Mouse (Mus musculus): ENCODE measurements around the gene Rnf151. TPM values are rescaled to one million over a fixed set of nuclear protein-coding genes. Genes with fewer than 3 reads are reported as not detected.

The Rnf151 gene
- polyA plus RNA-seq, 1 experiment from 2014 or later: not detected

GRCm38 (mm10) chr17:24737135-24737810, 19.4 kb upstream of the Rnf151 start:
- Histone ChIP-seq H3K36me3 (ENCODE audit: control insufficient read depth, insufficient read depth, low read length) (peaks cover 23% of the 10 kb centered on the region), H3K27me3 (ENCODE audit: control insufficient read depth, insufficient read depth, low read length) (no peaks in the 10 kb centered on the region), H3K27ac (replicated peaks in 1 of 2; ENCODE audit: control insufficient read depth in 1 of 2, insufficient read depth in 1 of 2, low read depth in 2 of 2, low read length in 2 of 2) (no peak overlapping the region), H3K9me3 (ENCODE audit: control insufficient read depth, low read length) (no peaks in the 10 kb centered on the region), H3K4me3 (ENCODE audit: control insufficient read depth in 1 of 2, insufficient read depth in 1 of 2, low read depth in 1 of 2, low read length in 2 of 2) (peak overlapping the region; percentile 70 to 94), H3K4me1 (ENCODE audit: control insufficient read depth in 2 of 2, insufficient read depth in 2 of 2, low read length in 2 of 2) (peaks cover 9 to 18% of the 10 kb centered on the region in 2 experiments), H3K4me2 (ENCODE audit: low read length) (peak overlapping the region; percentile 93), H3K9ac (ENCODE audit: low read length) (peak overlapping the region; percentile 84)
- WGBS: 29% methylated on average over 8 of the region's 8 CpGs
- ATAC-seq (ENCODE audit: insufficient number of reproducible peaks, insufficient read depth, low FRiP score, low read depth): no peak

DNA sequence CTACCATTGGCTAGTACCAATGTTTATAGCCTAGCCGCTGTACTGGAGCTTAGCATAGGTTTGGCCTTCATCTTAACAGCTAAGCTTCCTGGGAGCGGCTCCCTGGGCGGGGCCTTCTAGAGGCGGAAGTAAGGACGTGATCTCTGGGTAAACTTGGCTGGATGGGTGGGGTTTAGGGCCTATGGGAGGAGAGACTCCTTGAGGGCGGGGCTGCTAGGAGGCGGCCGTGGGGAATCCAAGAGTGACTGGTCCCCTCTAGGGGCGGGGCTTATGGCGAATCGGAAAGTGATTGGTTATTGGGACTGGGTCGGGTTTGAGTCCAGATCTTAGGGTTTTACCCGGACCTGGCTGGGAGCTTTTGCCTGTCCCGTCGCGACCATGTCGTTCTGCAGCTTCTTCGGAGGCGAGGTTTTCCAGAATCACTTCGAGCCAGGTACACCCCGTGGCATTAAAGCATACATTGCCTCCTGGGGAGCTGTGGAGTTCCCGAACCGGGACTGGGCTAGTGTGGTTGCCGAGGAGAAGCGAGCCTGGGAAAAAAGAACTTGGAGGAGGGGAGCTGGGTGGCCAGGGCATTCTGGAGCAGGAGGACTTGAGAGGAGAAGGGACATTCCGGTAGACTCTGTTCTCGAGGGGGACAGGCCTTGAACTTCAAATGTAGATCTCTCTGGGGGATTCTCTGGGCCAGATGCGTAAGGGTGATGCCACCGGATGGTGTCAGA, 18.6 kb upstream of the Rnf151 start, which contains the start of gene Msrb1:
Gene Msrb1, plus strand, starts transcription at position 313 of the 722 bp plus-strand sequence.
- H3K9me3 ChIP-seq (ENCODE audit: control insufficient read depth, low read length): no peaks in the 10 kb centered on the region
- H3K4me3 ChIP-seq (ENCODE audit: control insufficient read depth in 1 of 2, insufficient read depth in 1 of 2, low read depth in 1 of 2, low read length in 2 of 2): peak within 1 kb of the TSS; percentile 70 to 94
- H3K27ac ChIP-seq (replicated peaks in 1 of 2; ENCODE audit: control insufficient read depth in 1 of 2, insufficient read depth in 1 of 2, low read depth in 2 of 2, low read length in 2 of 2): peak within 1 kb of the TSS; percentile 54 to 75
- under 1% methylated on average over 29 of the region's 29 CpGs for WGBS
- peak; percentile 95 for ATAC-seq (ENCODE audit: insufficient number of reproducible peaks, insufficient read depth, low FRiP score, low read depth)
- peak within 1 kb of the TSS; percentile 93 for H3K4me2 ChIP-seq (ENCODE audit: low read length)
- H3K27me3 ChIP-seq (ENCODE audit: control insufficient read depth, insufficient read depth, low read length): no peaks in the 10 kb centered on the region
- peaks cover 15% of the 10 kb centered on the region for H3K36me3 ChIP-seq (ENCODE audit: control insufficient read depth, insufficient read depth, low read length)
- H3K4me1 ChIP-seq (ENCODE audit: control insufficient read depth in 2 of 2, insufficient read depth in 2 of 2, low read length in 2 of 2): peaks cover 13 to 25% of the 10 kb centered on the region in 2 experiments
- H3K9ac ChIP-seq (ENCODE audit: low read length): peak within 1 kb of the TSS; percentile 84

- Histone ChIP-seq H3K4me3 (ENCODE audit: control insufficient read depth in 1 of 2, insufficient read depth in 1 of 2, low read depth in 1 of 2, low read length in 2 of 2) (no peak overlapping the region), H3K27me3 (ENCODE audit: control insufficient read depth, insufficient read depth, low read length) (no peaks in the 10 kb centered on the region), H3K36me3 (ENCODE audit: control insufficient read depth, insufficient read depth, low read length) (peaks cover 8% of the 10 kb centered on the region), H3K4me2 (ENCODE audit: low read length) (peak overlapping the region; percentile 93; the same call in 1 of the 2 replicates), H3K9me3 (ENCODE audit: control insufficient read depth, low read length) (no peaks in the 10 kb centered on the region), H3K9ac (ENCODE audit: low read length) (no peak overlapping the region), H3K4me1 (ENCODE audit: control insufficient read depth in 2 of 2, insufficient read depth in 2 of 2, low read length in 2 of 2) (peaks cover 13 to 25% of the 10 kb centered on the region in 2 experiments), H3K27ac (replicated peaks in 1 of 2; ENCODE audit: control insufficient read depth in 1 of 2, insufficient read depth in 1 of 2, low read depth in 2 of 2, low read length in 2 of 2) (no peak overlapping the region)
- WGBS: 85% methylated on average over 7 of the region's 7 CpGs
- ATAC-seq (ENCODE audit: insufficient number of reproducible peaks, insufficient read depth, low FRiP score, low read depth): no peak
These were observed 17.6 kb upstream of the Rnf151 start for GRCm38 (mm10) chr17:24735446-24735845.

DNA sequence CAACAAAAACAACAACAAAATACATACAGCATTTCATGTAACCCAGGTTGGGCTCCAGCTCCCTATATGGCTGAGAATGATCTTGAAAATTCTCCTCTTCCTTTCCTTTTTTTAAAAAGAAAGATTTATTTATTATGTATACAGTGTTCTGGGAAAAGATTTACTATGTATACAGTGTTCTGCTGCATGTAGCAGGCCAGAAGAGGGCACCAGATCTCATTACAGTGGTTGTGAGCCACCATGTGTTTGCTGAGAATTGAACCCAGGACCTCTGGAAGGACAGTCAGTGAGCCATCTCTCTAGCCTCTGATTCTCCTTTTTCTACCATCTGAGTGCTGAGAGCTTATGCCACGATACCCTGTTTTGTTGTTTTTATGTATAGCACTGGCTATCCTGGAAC, 16.6 kb upstream of the Rnf151 start:
- no peak overlapping the region for H3K4me3 ChIP-seq (ENCODE audit: control insufficient read depth in 1 of 2, insufficient read depth in 1 of 2, low read depth in 1 of 2, low read length in 2 of 2)
- ATAC-seq (ENCODE audit: insufficient number of reproducible peaks, insufficient read depth, low FRiP score, low read depth): no peak
- no peak overlapping the region for H3K27ac ChIP-seq (replicated peaks in 1 of 2; ENCODE audit: control insufficient read depth in 1 of 2, insufficient read depth in 1 of 2, low read depth in 2 of 2, low read length in 2 of 2)
- H3K9ac ChIP-seq (ENCODE audit: low read length): no peak overlapping the region
- H3K27me3 ChIP-seq (ENCODE audit: control insufficient read depth, insufficient read depth, low read length): no peaks in the 10 kb centered on the region
- no peak overlapping the region for H3K4me2 ChIP-seq (ENCODE audit: low read length)
- H3K36me3 ChIP-seq (ENCODE audit: control insufficient read depth, insufficient read depth, low read length): no peaks in the 10 kb centered on the region
- peaks cover 13 to 25% of the 10 kb centered on the region in 2 experiments for H3K4me1 ChIP-seq (ENCODE audit: control insufficient read depth in 2 of 2, insufficient read depth in 2 of 2, low read length in 2 of 2)
- H3K9me3 ChIP-seq (ENCODE audit: control insufficient read depth, low read length): no peaks in the 10 kb centered on the region
- whole genome bisulfite sequencing: 91% methylated on average over 1 of the region's 1 CpGs

DNA sequence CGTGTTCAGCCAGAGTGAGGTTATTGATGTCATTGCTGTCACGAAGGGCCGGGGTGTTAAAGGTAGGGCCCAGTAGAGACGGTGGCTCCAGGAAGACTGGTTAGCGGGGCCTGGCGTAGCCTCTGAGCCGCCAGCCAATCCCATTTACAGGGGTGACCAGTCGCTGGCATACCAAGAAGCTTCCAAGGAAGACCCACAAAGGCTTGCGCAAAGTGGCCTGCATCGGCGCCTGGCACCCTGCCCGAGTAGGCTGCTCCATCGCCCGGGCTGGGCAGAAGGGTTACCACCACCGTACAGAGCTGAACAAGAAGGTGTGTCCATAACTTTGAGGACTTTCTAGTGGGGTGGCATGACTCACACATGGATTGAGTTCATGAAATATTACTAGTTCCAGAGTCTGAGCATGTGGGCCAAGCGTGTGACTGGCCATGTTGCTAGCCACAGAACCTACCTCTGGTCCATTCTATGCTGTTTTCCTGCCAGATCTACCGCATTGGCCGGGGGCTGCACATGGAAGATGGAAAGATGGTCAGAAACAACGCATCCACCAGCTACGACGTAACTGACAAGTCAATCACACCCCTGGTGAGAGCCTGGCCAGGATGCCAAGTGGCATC, 15.7 kb upstream of the Rnf151 start:
- H3K4me2 ChIP-seq (ENCODE audit: low read length): no peak overlapping the region
- no peak overlapping the region for H3K9ac ChIP-seq (ENCODE audit: low read length)
- 92% methylated on average over 21 of the region's 21 CpGs for WGBS
- H3K27ac ChIP-seq (replicated peaks in 1 of 2; ENCODE audit: control insufficient read depth in 1 of 2, insufficient read depth in 1 of 2, low read depth in 2 of 2, low read length in 2 of 2): no peak overlapping the region
- H3K9me3 ChIP-seq (ENCODE audit: control insufficient read depth, low read length): no peaks in the 10 kb centered on the region
- no peaks in the 10 kb centered on the region for H3K36me3 ChIP-seq (ENCODE audit: control insufficient read depth, insufficient read depth, low read length)
- no peak for ATAC-seq (ENCODE audit: insufficient number of reproducible peaks, insufficient read depth, low FRiP score, low read depth)
- H3K27me3 ChIP-seq (ENCODE audit: control insufficient read depth, insufficient read depth, low read length): no peaks in the 10 kb centered on the region
- H3K4me1 ChIP-seq (ENCODE audit: control insufficient read depth in 2 of 2, insufficient read depth in 2 of 2, low read length in 2 of 2): peaks cover 13 to 25% of the 10 kb centered on the region in 2 experiments
- no peak overlapping the region for H3K4me3 ChIP-seq (ENCODE audit: control insufficient read depth in 1 of 2, insufficient read depth in 1 of 2, low read depth in 1 of 2, low read length in 2 of 2)

DNA sequence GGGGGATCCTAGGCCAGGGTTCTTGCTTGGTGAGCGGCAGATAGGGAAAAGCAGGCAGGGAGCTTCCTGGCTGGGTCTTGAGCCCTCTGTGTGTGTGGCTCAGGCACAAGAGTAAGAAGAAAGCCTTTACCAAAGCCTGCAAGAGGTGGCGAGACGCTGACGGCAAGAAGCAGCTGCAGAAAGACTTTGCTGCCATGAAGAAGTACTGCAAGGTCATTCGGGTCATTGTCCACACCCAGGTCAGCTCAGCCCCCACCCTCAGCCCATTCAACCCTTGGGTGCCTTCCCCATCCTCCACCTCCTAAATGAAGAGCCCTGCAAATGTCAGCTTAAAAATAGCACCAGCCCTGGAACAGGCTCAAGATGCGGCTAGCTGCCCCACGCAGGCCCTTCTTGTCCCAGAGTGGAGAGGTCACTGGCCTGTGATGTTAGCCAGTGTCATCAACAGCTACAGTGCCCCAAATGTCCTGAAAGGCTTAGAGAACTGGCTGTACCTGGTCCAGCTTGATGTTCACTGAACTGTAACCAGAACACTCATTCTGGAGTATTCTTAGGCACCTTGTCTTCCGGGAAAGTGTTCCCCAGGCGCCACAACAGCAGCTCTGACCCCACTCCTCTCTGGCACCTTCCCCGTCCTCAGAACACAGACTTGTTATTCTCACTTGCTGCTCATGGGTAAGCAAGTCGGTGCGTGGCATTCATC, 14.5 kb upstream of the Rnf151 start:
- peak overlapping the region; percentile 5; the same call in 1 of the 2 replicates for H3K9ac ChIP-seq (ENCODE audit: low read length)

GRCm38 (mm10) chr17:24730787-24731186, 12.9 kb upstream of the Rnf151 start:
- Histone ChIP-seq H3K27me3 (ENCODE audit: control insufficient read depth, insufficient read depth, low read length) (no peaks in the 10 kb centered on the region), H3K9me3 (ENCODE audit: control insufficient read depth, low read length) (no peaks in the 10 kb centered on the region), H3K4me2 (ENCODE audit: low read length) (no peak overlapping the region), H3K4me3 (ENCODE audit: control insufficient read depth in 1 of 2, insufficient read depth in 1 of 2, low read depth in 1 of 2, low read length in 2 of 2) (no peak overlapping the region), H3K27ac (replicated peaks in 1 of 2; ENCODE audit: control insufficient read depth in 1 of 2, insufficient read depth in 1 of 2, low read depth in 2 of 2, low read length in 2 of 2) (no peak overlapping the region), H3K4me1 (ENCODE audit: control insufficient read depth in 2 of 2, insufficient read depth in 2 of 2, low read length in 2 of 2) (peaks cover 9 to 13% of the 10 kb centered on the region in 2 experiments), H3K36me3 (ENCODE audit: control insufficient read depth, insufficient read depth, low read length) (no peaks in the 10 kb centered on the region), H3K9ac (ENCODE audit: low read length) (no peak overlapping the region)
- 78% methylated on average over 14 of the region's 14 CpGs for WGBS
- no peak for ATAC-seq (ENCODE audit: insufficient number of reproducible peaks, insufficient read depth, low FRiP score, low read depth)

More for the DNA sequence above, 14.5 kb upstream of the Rnf151 start:
- H3K4me1 ChIP-seq (ENCODE audit: control insufficient read depth in 2 of 2, insufficient read depth in 2 of 2, low read length in 2 of 2): peaks cover 13 to 22% of the 10 kb centered on the region in 2 experiments
- H3K4me3 ChIP-seq (ENCODE audit: control insufficient read depth in 1 of 2, insufficient read depth in 1 of 2, low read depth in 1 of 2, low read length in 2 of 2): no peak overlapping the region
- no peaks in the 10 kb centered on the region for H3K27me3 ChIP-seq (ENCODE audit: control insufficient read depth, insufficient read depth, low read length)
- H3K9me3 ChIP-seq (ENCODE audit: control insufficient read depth, low read length): no peaks in the 10 kb centered on the region
- H3K27ac ChIP-seq (replicated peaks in 1 of 2; ENCODE audit: control insufficient read depth in 1 of 2, insufficient read depth in 1 of 2, low read depth in 2 of 2, low read length in 2 of 2): peak overlapping the region; percentile 49 to 68
- no peaks in the 10 kb centered on the region for H3K36me3 ChIP-seq (ENCODE audit: control insufficient read depth, insufficient read depth, low read length)
- no peak for ATAC-seq (ENCODE audit: insufficient number of reproducible peaks, insufficient read depth, low FRiP score, low read depth)
- 67% methylated on average over 12 of the region's 12 CpGs for WGBS
- H3K4me2 ChIP-seq (ENCODE audit: low read length): 0 out of 2 replicates have a peak overlapping the region, but pooled peaks have one; percentile 7

All from heart, embryonic 14.5 days (tissue).